Mouse (Mus musculus) liver, embryonic 15.5 days (tissue): Measurements from ENCODE around the gene Ank2. TPM values are rescaled to one million over a fixed set of nuclear protein-coding genes. Genes with fewer than 3 reads are reported as not detected.

Experiments used
- ATAC-seq: fragments of 200-750 bp; cut with Nextera tagmentation; 2 replicates; pipeline ENCODE4 v1.8.0; 2017; ENCODE audit warnings: moderate number of reproducible peaks, mild to moderate bottlenecking, moderate library complexity; ENCODE audit not compliant: insufficient read depth
- H3K27ac ChIP-seq: fragments of 300-500 bp; sonication (generic); replicated peaks from 2 replicates; pipeline ENCODE4 v1.5.1; 2015; ENCODE audit warnings: mild to moderate bottlenecking, inconsistent platforms
- H3K27me3 ChIP-seq: fragments of 300-500 bp; sonication (generic); 2 replicates; pipeline ENCODE4 v1.6.1; 2015; ENCODE audit warnings: mild to moderate bottlenecking, inconsistent platforms
- H3K36me3 ChIP-seq: fragments of 300-500 bp; sonication (generic); replicated peaks from 2 replicates; pipeline ENCODE4 v1.6.1; 2015; ENCODE audit warnings: moderate library complexity, mild to moderate bottlenecking, inconsistent platforms
- H3K4me1 ChIP-seq: fragments of 300-500 bp; sonication (generic); replicated peaks from 2 replicates; pipeline ENCODE4 v1.6.1; 2015; ENCODE audit warnings: inconsistent platforms
- H3K4me2 ChIP-seq: fragments of 300-500 bp; sonication (generic); 2 replicates; pipeline ENCODE4 v1.6.1; 2015; ENCODE audit warnings: moderate library complexity, mild to moderate bottlenecking, inconsistent platforms
- H3K4me3 ChIP-seq: fragments of 300-500 bp; sonication (generic); replicated peaks from 2 replicates; pipeline ENCODE4 v1.5.1; 2015; ENCODE audit warnings: mild to moderate bottlenecking, inconsistent platforms
- H3K9ac ChIP-seq: fragments of 300-500 bp; sonication (generic); 2 replicates; pipeline ENCODE4 v1.6.1; 2015; ENCODE audit warnings: moderate library complexity, mild to moderate bottlenecking, inconsistent platforms
- H3K9me3 ChIP-seq: fragments of 300-500 bp; sonication (generic); replicated peaks from 2 replicates; pipeline ENCODE4 v1.6.1; 2016; ENCODE audit warnings: inconsistent platforms
- whole genome bisulfite sequencing: fragments of 180-500 bp; shearing (Covaris S2); methylation state at CpG from one replicate; pipeline ENCODE4 v1.1.7; 2015; ENCODE audit warnings: mixed read lengths; ENCODE audit not compliant: insufficient replicate concordance; 5-methylcytosine and 5-hydroxymethylcytosine counted together
- polyA plus RNA-seq: library from polyadenylated mRNA; unstranded; fragments of >200 nt; fragmentation: Nextera tagmentation; extraction: Ambion mirVana; gene quantifications from 2 replicates; pipeline ENCODE4 v1.2.1, GENCODE M21; 2015

The Ank2 gene
- polyA plus RNA-seq, 1 experiment from 2014 or later, result 6.6 TPM

DNA sequence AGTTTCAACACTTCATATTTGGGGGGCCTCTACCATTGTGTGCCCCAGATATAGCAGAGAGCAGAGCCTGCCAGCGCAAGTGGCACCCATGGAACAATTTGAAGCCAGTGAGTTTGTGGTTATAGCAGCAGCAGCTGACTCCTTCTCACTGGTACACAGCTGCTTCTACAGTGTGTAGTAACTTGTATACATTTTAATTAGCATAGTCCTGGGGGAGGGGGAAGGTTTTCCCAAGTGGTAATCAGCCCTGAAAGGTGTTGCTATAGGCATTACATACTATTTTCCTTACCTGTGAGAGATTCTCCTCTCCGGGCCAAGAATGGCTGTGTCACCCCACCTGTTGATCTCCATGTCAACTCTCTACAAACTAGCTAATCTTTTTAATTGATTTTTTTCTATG lies 182.4 kb downstream of the Ank2 start:
- H3K4me3 ChIP-seq, result no peak overlapping the region
- 72% methylated on average over 2 of the region's 2 CpGs for WGBS
- no peaks in the 10 kb centered on the region for H3K27me3 ChIP-seq
- H3K36me3 ChIP-seq, result no peaks in the 10 kb centered on the region
- ATAC-seq, result no peak
- no peak overlapping the region for H3K27ac ChIP-seq
- H3K9ac ChIP-seq, result no peak overlapping the region
- no peak overlapping the region for H3K4me2 ChIP-seq
- H3K4me1 ChIP-seq, result no peaks in the 10 kb centered on the region
- H3K9me3 ChIP-seq, result no peaks in the 10 kb centered on the region

DNA sequence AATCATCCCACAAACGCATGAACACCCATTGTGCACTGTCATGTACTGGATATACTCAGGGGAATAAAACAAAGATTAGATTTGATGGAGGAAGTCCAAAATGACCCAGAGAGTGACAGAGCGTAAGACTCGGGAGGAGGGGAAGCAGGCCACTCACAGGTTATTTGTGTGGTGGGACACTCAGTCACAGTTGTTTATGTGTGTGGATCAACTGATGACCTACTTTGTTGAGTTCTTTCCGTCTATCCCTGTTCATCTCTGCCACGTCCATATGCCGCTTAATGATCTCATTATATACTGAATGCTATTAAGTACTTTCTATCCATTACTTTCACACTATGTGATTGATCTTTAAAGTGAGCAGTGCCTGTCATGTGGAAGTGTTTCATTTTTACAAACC lies 187.6 kb downstream of the Ank2 start:
- Histone ChIP-seq H3K4me3 (no peak overlapping the region), H3K27ac (no peak overlapping the region), H3K36me3 (no peaks in the 10 kb centered on the region), H3K9ac (no peak overlapping the region), H3K9me3 (no peaks in the 10 kb centered on the region), H3K4me1 (no peaks in the 10 kb centered on the region), H3K4me2 (no peak overlapping the region), H3K27me3 (no peaks in the 10 kb centered on the region)
- WGBS, result 71% methylated on average over 6 of the region's 6 CpGs
- ATAC-seq, result no peak

DNA sequence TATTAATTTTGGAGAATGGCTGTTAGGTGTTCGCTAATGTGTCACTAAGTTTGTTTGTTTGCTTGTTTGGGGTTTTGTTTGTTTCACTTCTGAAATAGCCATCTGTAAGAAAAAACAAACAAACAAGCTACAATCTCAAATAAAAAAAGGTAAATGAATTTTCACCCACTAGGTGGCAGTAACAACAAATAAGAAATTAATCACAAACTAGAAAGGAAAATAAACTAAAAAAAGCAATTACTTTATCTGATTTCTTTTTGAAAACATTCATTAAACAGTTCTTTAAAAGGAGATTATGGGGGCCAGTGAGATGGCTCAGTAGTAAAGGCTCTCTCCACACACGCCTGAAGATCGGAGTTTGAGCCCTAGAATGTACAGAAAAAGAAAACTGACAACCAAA lies 189.1 kb downstream of the Ank2 start:
- 58% methylated on average over 3 of the region's 3 CpGs for WGBS
- no peak overlapping the region for H3K4me2 ChIP-seq
- H3K4me3 ChIP-seq, result no peak overlapping the region
- no peaks in the 10 kb centered on the region for H3K36me3 ChIP-seq
- H3K9ac ChIP-seq, result no peak overlapping the region
- no peaks in the 10 kb centered on the region for H3K27me3 ChIP-seq
- H3K9me3 ChIP-seq, result no peaks in the 10 kb centered on the region
- no peaks in the 10 kb centered on the region for H3K4me1 ChIP-seq
- no peak overlapping the region for H3K27ac ChIP-seq
- no peak for ATAC-seq

DNA sequence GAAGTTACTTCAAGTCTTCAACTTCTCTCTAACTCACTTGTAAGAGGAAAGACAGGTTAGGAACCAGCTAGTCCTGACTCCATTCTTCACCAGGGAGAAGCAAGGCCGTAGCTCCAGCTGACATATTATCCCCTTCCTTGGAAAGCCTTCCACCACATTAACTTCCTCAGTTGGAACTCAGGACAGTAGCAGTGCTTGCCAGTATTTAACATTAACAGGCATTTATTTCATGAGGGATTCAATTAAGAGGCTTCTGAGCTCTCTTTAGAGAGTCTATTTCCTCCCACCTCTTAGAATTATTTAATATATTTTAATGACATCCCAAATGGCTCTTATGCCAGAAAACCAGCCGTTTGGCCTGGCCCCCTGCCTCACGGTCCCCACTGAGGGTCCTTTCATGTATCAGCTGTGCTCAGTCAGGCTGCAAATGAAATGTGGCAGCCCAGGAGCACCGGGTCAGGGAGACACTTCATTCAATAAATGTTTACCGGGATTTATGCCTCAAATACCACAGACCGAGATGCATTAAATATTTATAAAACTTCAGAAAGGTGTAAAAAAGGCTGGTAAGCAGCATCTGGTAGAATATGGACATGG lies 195.1 kb downstream of the Ank2 start:
- ATAC-seq, result no peak
- no peak overlapping the region for H3K4me2 ChIP-seq
- no peak overlapping the region for H3K9ac ChIP-seq
- no peaks in the 10 kb centered on the region for H3K4me1 ChIP-seq
- H3K27ac ChIP-seq, result no peak overlapping the region
- H3K36me3 ChIP-seq, result no peaks in the 10 kb centered on the region
- no peaks in the 10 kb centered on the region for H3K27me3 ChIP-seq
- no peak overlapping the region for H3K4me3 ChIP-seq
- WGBS, result 62% methylated on average over 6 of the region's 6 CpGs
- H3K9me3 ChIP-seq, result no peaks in the 10 kb centered on the region

DNA sequence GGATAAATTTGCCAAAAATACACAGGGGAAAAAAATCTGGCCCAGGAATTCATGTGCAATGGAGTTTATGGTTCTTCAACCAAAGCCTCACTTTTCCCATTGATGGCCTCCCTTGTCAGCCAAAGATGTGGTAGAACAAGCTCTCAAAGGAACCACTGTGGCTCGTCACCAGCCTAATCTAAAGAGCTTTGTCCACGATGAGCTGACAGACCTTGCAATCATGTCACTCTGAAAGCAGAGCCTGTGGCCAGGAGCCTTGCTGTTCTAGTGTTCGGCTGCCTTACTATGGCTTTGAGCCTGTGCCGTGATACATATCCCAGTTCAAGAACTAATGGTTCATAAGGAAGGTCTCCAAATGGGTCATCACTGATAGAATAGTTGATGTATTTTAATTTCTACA lies 196.1 kb downstream of the Ank2 start:
- H3K36me3 ChIP-seq, result no peaks in the 10 kb centered on the region
- no peaks in the 10 kb centered on the region for H3K9me3 ChIP-seq
- H3K4me3 ChIP-seq, result no peak overlapping the region
- no peak overlapping the region for H3K27ac ChIP-seq
- 60% methylated on average over 4 of the region's 4 CpGs for WGBS
- no peak for ATAC-seq
- no peak overlapping the region for H3K9ac ChIP-seq
- no peaks in the 10 kb centered on the region for H3K27me3 ChIP-seq
- H3K4me1 ChIP-seq, result no peaks in the 10 kb centered on the region
- H3K4me2 ChIP-seq, result no peak overlapping the region

DNA sequence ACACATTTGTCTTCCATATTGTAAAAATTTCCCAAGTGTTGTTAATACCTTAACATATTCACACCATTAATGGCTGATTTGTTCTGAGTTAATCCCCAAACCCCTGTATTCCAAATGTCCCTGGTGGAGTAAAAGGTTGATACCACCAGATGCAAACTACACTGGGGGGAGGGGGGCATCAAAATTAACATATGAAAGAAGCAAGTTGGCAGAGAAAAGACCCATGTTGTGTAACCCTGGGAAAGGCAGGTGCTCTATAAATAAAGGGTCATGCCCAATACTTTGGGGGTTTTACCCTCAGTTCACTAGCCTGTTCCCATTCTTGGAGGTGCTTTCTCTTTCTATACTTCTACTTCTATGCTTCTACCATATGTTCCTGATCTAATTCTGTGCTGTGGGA lies 198.4 kb downstream of the Ank2 start:
- Histone ChIP-seq H3K4me3 (no peak overlapping the region), H3K9me3 (no peaks in the 10 kb centered on the region), H3K36me3 (no peaks in the 10 kb centered on the region), H3K4me2 (no peak overlapping the region), H3K9ac (no peak overlapping the region), H3K27ac (no peak overlapping the region), H3K4me1 (no peaks in the 10 kb centered on the region), H3K27me3 (no peaks in the 10 kb centered on the region)
- no peak for ATAC-seq

DNA sequence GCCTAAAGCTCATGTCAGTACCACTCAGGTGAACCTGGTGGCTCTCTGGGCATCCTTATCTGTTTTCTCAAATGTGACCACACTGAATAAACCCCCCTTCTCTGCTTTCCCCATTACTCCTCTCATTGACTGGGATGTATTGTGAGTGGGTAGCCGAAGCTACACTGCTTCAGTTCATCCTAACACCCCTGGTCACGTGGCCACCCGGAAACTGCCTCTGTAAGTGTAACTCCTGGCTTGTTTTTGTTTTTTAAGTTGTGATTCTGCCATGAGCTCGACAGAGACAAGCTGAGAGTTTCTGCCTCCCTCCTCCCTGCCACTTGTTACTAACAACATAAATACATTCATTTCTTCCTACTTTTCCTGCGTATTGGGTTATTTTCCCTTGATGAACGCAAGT lies 203.2 kb downstream of the Ank2 start:
- Histone ChIP-seq H3K27me3 (no peaks in the 10 kb centered on the region), H3K4me1 (no peaks in the 10 kb centered on the region), H3K4me3 (no peak overlapping the region), H3K4me2 (no peak overlapping the region), H3K9me3 (no peaks in the 10 kb centered on the region), H3K36me3 (no peaks in the 10 kb centered on the region), H3K9ac (no peak overlapping the region), H3K27ac (no peak overlapping the region)
- ATAC-seq, result no peak
- WGBS, result 53% methylated on average over 6 of the region's 6 CpGs

DNA sequence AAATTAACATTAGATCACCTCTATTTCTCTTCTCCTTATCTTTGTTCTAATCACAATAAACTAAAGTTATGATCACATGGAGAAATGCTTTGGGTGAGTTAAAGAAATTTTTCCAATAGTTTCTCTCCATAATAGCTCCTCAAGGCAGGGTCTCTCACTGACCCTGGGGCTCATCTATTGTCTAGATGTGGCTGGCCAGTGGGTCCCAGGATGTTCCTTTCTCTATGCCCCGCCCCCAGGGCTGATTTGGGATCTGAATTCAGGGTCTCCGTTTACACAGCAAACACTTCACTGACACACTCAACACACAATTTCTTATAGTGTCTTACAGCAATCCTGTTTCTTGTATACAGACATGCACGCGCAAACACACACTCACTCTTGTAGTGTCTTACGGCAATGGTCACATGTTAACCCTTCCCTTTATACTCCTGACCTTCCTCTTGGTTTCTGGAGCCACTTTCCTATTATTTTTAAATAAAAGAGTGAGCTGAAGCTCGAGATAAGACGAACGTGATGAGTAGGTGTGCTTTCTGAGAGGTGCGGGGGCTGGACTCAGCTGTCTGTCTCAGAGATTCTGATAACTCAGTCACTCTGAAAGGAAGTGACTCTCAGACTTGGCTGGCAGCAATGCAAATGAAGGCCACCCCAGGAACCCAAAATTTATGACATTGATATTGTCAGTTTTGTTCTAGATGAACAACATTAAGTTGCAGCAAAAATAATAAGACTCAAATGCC lies 204.4 kb downstream of the Ank2 start:
- Histone ChIP-seq H3K27ac (no peak overlapping the region), H3K4me3 (no peak overlapping the region), H3K27me3 (no peaks in the 10 kb centered on the region), H3K36me3 (no peaks in the 10 kb centered on the region), H3K9me3 (no peaks in the 10 kb centered on the region), H3K4me2 (no peak overlapping the region), H3K4me1 (no peaks in the 10 kb centered on the region), H3K9ac (no peak overlapping the region)
- 49% methylated on average over 9 of the region's 9 CpGs for WGBS
- no peak for ATAC-seq

DNA sequence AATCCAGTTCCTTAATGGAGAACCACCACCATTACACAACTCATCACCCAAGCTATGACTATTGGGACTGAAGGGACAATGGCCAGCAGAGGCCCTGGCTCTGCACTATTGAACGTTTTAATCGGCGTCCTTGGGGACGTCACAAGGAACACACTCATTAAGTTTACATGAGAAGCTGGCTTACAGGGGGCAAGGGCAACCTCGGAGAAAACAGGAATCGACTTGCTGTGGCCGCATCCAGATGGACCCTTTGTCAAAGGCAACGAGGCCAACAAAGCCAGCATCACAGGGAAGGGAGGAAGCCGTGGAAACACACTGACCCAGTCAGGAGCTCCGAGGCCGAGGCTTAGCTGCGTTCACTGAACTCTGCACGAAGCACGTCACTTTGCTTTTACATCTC lies 205.1 kb downstream of the Ank2 start:
- Histone ChIP-seq H3K4me3 (no peak overlapping the region), H3K27ac (no peak overlapping the region), H3K4me2 (no peak overlapping the region), H3K36me3 (no peaks in the 10 kb centered on the region), H3K9me3 (no peaks in the 10 kb centered on the region), H3K27me3 (no peaks in the 10 kb centered on the region), H3K9ac (no peak overlapping the region), H3K4me1 (no peaks in the 10 kb centered on the region)
- ATAC-seq, result no peak
- WGBS, result 73% methylated on average over 14 of the region's 14 CpGs

DNA sequence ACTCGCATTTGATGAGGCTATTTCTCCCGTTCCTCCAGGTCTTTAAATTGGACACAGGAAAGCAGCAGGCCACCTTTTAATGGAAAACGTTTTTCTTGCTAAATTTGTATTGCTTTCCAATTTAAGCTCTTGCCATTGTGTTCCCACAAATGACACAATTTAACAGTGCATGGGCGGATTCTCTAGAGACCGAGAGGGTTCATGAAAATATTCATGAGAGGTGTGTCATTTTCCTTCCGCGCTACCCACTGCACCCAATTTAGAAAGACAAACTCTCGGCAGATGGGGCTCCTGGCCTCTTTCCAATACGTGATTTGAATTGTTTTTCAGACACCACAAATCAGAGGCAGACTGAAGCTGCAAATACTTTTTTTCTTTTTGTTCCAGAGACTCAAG lies 205.7 kb downstream of the Ank2 start:
- WGBS, result 77% methylated on average over 9 of the region's 9 CpGs
- no peak overlapping the region for H3K4me3 ChIP-seq

DNA sequence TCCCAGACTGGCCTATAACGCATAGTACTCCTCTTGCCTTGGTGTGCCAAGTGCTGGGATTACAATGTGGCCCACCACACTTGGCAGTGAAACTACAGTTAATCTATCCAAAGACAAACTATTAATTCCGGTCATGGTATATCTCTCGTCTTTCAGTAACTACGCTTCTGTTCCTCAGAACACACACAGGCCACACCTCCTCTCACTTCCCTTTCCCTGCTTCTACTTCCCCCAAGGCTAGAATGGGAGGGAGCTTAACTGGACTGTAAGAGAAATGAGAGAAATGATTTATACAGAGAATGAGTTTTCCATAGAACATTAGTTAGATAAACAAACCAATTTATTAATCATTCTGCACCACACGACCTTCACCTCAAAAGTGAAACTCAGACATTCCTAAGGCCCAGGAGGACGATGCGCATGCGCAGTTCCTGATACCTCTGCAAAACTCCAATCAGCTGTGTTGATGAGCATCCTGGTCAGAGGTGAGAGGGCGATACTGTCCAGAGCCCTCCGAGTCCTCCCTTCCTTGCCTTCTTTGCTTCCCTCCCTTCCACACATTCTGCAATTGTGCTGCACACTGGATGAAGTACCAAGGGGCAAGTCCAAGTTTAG lies 206.2 kb downstream of the Ank2 start:
- Histone ChIP-seq H3K4me1 (no peaks in the 10 kb centered on the region), H3K9me3 (no peaks in the 10 kb centered on the region), H3K4me3 (no peak overlapping the region), H3K9ac (no peak overlapping the region), H3K27ac (no peak overlapping the region), H3K27me3 (no peaks in the 10 kb centered on the region), H3K36me3 (no peaks in the 10 kb centered on the region), H3K4me2 (no peak overlapping the region)
- WGBS, result 71% methylated on average over 10 of the region's 10 CpGs
- ATAC-seq, result no peak

More for the DNA sequence above, 205.7 kb downstream of the Ank2 start:
- H3K27me3 ChIP-seq, result no peaks in the 10 kb centered on the region
- no peaks in the 10 kb centered on the region for H3K4me1 ChIP-seq
- H3K27ac ChIP-seq, result no peak overlapping the region
- H3K9ac ChIP-seq, result no peak overlapping the region
- H3K36me3 ChIP-seq, result no peaks in the 10 kb centered on the region
- no peak for ATAC-seq
- no peak overlapping the region for H3K4me2 ChIP-seq
- H3K9me3 ChIP-seq, result no peaks in the 10 kb centered on the region
